Mouse (Mus musculus) ES-E14 (cell line): Measurements from ENCODE around the gene Tent5c.

ENCODE experiments used
- CHD2 ChIP-seq: IDR thresholded peaks from 2 replicates; pipeline ENCODE4 v1.6.1; 2014; ENCODE audit warnings: mild to moderate bottlenecking, low read depth, low read length, inconsistent platforms
- HCFC1 ChIP-seq: IDR thresholded peaks from 2 replicates; pipeline ENCODE4 v1.6.1; 2012; ENCODE audit warnings: low read length, inconsistent platforms, borderline replicate concordance; ENCODE audit not compliant: insufficient read depth
- MAFK ChIP-seq: IDR thresholded peaks from 2 replicates; pipeline ENCODE4 v1.6.1; 2014; ENCODE audit warnings: mild to moderate bottlenecking, low read depth, low read length, inconsistent platforms; ENCODE audit not compliant: insufficient read depth
- ZC3H11A ChIP-seq: IDR thresholded peaks from 2 replicates; pipeline ENCODE4 v1.6.1; 2012; ENCODE audit warnings: low read depth, mild to moderate bottlenecking, inconsistent platforms, low read length, borderline replicate concordance
- ZNF384 ChIP-seq: IDR thresholded peaks from 2 replicates; pipeline ENCODE4 v1.6.1; 2012; ENCODE audit warnings: low read depth, low read length, inconsistent platforms

- no peak for TF ChIP-seq HCFC1
- no peak for TF ChIP-seq ZNF384
- no peak for TF ChIP-seq ZC3H11A
- no peak for TF ChIP-seq MAFK
- no peak for TF ChIP-seq CHD2
Measured at GRCm38 (mm10) chr3:100470902-100471301, 18.2 kb downstream of the Tent5c start.
